Mouse (Mus musculus) heart, postnatal 25 days (tissue): ENCODE data around the gene Rnft2. TPM values are rescaled to one million over a fixed set of nuclear protein-coding genes. Genes with fewer than 3 reads are reported as not detected.

ENCODE experiments used
- DNase-seq: peaks from one replicate; pipeline ENCODE4 v3.0.0; 2022; ENCODE audit warnings: low spot score
- intact Hi-C: fragments of 180-260 bp; cut with DNase I; formaldehyde crosslinking; loops from one replicate; pipeline ENCODE4 v1.15.1; 2025
- total RNA-seq, 2 experiments: library from RNA; stranded (reverse); gene quantifications; 2 replicates each; pipeline ENCODE4 v1.2.3; 2021

Rnft2 gene
- total RNA-seq, 2 experiments from 2014 or later, result 1.8 TPM

DNA sequence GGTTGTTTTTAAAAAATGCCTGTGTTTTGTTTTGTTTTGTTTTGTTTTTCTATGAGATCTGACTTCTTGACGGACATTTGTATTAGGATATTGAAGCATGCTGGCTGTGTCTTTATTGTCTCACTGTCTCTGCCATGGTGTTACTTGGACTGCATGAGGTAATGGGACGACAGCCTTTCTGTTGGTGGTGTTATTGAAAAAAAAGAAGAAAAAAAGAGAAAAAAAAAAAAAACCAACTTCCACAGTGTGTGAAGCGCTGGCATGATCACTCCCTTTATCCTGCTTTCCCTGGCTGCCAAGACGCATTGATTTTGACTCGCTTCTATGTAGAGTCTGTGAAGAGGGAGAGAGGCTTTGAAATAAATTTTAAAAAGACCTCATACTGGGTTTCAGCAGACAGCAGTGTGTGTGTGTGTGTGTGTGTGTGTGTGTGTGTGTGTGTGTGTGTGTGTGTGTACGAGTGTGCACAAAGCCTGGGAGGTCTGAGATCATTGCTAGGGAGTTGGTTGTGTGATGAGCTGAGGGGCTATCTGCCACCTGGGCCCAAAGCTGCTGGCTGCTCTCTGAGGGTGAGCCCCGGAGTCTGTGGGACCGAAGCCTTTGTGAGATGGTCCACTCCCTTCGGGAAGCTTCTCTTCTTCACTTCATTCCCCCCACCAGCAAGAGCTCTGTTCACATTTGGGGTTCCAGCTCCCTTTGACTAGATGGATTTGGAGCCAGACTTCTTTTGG lies 57.8 kb downstream of the Rnft2 start:
- intact Hi-C loops, result no loop called here
- DNase-seq, result no peak

DNA sequence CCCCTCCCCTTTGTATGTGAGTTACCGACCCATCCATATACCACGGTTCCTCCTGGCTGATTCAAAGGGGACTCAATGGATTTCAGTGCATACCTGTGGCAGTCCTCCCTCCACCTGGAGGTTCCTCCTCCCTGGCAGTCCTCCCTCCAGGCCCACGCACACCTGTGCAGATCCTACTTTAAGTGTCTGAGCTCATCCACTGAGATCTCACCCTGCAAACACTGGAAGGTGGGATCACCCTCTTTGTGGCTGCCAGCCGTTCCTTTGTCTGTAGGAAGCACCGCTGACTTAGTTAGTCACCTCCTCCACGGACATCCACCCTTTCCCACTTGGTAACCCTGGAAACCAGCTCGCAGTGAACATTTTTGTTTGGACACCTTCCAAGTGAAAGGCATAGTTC lies 67.3 kb downstream of the Rnft2 start:
- DNase-seq, result no peak
- intact Hi-C loops, result no loop called here

DNA sequence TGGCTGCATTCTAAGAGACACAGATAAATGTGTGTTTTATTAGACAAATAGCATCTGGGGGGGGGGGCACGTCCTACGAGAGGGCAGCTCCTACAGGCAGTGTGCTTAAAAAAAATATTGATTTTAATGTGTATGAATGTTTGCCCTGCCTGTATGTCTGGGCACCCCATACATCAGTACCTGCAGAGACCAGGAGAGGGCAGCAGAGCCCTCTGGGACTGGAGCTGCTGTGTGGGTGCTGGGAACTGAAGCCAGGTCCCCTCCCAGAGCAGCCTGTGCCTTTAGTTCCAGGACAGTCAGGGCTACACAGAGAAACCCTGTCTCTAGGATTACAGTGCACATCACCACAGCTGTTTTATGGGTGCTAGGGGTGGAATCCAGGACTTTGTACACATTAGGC lies 69.8 kb downstream of the Rnft2 start:
- DNase-seq, result no peak
- intact Hi-C loops, result no loop called here

DNA sequence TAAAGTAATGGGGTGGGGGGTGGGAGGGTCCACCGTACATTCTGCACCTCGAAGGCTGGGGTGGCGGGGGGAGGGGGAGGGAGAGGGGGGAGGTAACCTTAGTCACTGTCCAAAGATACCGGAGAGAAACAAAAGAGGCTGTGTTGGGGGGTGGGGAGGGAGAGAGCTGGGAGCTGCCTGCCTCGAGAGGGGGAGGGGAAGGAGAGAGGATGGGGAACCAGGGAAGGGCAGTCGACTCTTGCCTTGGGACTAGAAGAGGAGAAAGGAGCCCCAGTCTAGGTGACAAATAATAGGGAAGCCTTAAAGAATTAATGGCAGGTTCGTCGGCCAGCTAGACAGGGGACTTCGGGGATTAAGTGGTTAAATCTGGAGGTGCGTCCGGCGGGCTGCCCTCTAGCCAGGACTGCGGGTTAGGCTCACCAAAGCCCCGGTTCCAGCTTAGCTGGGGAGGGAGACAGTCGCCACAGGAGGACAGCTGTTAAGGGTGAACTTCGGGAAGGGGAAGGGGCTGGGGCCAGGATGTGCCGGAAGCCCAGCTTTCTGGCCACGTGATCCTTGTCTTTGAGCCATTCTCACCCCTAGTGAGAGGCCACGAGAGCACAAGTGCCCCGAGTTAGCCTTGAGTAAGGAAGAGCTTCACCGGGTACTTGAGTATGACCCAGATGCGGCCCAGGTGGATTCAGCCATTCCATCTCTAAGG lies 70.5 kb downstream of the Rnft2 start:
- intact Hi-C loops, result loop anchor here (5.0 kb wide), 1 partner anchor 68 kb away; no protein-coding TSS in a partner anchor
- DNase-seq, result no peak

DNA sequence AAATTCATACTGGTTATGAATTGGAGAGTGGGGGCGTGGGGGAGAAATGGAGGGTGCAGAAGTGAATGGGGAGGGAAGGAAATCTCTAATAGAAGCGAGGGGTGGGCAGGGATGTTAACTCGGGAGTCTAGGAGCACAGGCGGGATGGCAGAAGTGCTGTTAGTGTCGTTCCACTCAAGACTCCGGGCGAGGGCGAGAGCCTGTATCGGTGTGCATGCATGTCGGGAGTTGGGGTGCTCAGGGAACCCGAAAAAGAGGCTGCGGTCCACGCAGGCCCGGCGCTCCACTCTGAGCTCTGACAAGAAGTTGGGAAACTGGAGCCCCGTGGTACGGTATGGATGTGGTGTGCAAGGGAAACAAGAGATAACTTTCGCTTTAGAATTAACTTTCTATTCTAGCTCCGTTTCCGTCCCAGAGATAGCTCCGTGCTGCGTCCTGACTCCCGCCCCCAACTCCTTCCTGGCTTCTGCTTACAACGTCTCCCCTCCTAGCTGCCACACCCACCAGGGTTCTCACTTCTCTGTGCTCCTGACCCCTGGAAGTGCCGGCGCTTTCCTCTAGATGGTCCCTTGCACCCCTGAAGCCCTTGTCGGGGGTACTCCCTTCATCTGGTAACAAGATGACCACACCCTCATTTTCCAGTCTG lies 72.7 kb downstream of the Rnft2 start:
- no peak for DNase-seq
- intact Hi-C loops, result loop anchor here (5.0 kb wide), 1 partner anchor 70 kb away; no protein-coding TSS in a partner anchor

DNA sequence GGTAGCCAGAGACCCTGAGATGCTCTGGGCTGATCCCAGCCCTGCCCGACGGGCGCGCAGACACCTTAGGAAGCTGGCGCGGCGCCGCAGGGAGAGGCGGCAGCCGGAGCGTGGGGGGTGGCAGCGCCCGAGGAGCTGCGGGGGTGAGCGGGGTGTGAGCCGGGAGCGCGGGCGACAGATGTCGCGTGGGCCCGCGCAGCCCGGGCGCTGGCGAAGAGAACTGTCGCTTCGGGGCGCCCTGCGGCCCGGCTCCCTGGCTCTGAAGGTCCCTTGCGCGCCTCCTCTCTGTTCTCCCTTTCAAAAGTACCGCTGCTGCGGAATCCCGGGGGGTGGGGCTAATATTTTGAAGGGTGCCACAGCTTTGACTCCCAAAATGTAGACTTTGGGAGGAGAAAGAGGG lies 73.3 kb downstream of the Rnft2 start:
- intact Hi-C loops, result loop anchor here (5.0 kb wide), 1 partner anchor 71 kb away; no protein-coding TSS in a partner anchor
- DNase-seq, result no peak

DNA sequence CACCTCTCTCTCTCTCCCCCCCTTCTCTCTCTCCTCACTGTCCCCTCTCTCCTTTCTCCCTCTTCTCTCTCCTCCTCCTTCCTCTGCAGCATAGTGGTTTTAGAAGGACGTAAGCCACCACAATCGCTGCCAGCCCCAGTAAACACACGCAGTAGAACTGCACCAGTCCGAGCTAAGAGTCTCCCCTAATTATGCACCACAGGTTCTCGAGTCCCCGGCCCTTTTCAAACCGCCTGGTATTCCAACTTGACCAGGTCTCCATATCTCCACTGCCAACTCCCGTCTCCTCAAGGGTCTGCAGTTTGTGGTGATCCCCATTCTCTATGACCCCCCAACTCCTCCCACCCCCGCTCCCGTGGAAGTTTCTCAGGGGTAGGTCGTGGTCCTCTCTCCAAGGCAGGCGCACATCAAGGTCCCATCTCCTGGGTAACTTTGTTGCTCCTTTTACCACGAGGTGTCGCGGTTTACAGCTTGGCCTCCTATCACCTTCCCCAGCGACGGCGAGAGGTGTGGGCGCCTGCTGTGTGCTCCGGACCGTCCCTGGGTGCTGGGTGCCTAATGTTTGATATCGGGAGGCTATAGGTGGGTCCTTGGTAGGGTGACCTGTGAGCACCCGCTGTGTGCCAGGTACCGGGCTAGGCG lies 73.9 kb downstream of the Rnft2 start:
- intact Hi-C loops, result loop anchor here (5.0 kb wide), 1 partner anchor 71 kb away; no protein-coding TSS in a partner anchor
- DNase-seq, result no peak

DNA sequence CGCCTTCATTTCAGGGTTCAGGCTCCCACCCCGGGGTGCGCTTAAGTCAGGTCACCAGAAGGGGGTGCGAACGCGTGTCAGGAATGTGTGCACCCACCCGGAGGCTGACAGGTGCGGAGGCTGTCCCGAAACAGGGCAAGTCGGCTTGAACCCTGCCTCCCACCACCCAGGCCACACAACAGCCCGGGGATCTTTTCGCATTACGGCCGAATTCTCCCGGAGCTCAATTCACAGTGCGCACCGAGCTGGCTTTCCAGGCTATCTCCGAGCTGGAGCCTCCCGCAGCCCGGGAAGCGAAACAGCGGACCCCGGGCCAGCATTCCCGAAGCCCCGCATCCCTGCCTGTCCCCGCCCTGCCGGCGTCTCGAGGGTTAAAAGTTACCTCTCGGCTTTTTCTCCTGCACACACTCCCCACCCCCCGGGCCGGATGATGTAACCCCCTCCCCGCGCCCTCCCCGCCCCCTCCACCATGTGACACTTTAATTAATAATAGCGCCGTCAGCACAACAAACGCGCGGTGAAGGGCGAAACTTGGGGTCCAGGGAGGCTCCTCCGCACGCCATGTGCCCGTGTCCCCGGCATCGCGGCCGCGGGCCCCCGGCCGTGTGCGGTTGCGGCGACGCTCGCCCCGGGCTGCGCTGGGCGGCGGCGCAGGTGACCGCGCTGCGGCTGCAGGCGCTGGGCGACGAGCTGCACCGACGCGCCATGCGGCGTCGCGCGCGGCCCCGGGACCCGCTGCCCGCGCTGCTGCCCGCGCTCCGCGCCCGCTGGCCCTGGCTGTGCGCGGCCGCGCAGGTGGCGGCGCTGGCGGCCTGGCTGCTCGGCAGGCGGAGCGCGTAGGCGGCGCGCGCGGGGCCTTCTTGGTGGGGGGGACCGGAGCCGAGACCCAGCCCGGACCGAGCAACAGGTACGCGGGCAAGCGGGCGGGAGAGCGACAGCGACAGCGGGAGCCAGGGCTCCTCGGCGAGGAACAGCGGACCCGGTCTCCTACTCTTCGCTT lies 75.4 kb downstream of the Rnft2 start:
- intact Hi-C loops, result loop anchor here (5.0 to 10.0 kb wide), 2 partner anchors 73 to 165 kb away; no protein-coding TSS in a partner anchor

DNA sequence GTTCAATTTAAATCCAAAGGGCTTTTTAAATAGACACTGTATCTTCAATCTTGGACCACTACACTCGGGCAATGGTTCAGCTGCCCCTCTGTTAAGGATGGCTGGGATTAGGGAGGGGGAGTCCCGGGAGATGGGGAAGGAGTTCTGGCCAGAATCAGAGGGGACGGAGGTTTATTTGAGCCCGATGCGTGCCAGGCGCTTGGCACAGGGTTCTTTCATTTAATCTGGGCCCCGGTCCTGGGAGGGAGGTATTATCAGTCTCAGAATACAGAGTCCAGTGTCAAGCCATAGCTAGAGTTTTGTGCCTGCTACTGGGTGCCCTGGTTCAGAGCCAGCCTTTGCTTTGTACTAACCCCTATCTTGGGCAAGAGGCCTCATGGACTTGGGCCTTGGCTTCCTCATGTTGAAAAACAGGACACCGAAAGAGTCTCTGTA lies 77.3 kb downstream of the Rnft2 start:
- DNase-seq, result no peak
- intact Hi-C loops, result loop anchor here (10.0 kb wide), 1 partner anchor 163 kb away; no protein-coding TSS in a partner anchor

More for the DNA sequence above, 75.4 kb downstream of the Rnft2 start:
- no peak for DNase-seq

DNA sequence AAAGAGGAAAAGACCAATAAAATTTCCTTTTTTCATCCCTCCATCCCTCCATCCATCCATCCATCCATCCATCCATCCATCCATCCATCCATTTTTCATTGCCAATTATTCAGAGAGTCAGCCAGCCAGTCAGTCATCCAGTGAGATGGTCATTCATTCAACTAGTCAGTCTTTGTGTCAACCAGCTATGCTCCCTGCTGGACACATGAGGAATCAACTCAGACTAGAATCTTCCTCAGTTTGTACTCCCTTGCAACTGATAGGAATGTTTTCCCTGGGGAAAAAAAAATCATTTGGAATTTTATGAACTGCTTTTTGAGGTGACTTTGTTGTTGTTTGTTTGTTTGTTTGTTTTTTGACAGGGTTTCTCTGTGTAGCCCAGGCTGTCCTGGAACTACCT lies 79.5 kb downstream of the Rnft2 start:
- intact Hi-C loops, result loop anchor here (10.0 kb wide), 1 partner anchor 161 kb away; no protein-coding TSS in a partner anchor

DNA sequence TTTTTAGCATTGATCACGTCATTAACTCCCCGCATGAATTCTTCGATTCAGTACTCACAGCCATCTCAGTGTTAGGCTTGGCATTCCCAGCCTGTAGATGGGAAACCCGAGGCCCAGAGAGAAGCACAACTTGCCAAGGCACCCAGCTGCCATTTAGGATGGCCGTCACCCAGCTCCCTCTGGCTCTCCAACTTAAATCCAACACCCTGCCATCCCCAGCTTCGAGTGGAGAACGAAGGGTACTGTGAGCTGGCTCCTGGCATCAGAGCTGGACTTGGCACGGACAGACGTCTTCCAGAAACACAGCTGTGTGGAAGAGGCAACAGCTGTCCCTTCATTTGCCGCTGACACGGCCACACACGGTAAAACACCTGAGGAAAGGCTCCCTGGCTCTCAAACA lies 80.3 kb downstream of the Rnft2 start, which contains the start of gene Hrk:
Gene Hrk, plus strand, starts transcription at position 68 of the 400 bp plus-strand sequence.
- intact Hi-C loops, result loop anchor here (10.0 kb wide), 1 partner anchor 160 kb away; no protein-coding TSS in a partner anchor

More for the DNA sequence above, 79.5 kb downstream of the Rnft2 start:
- DNase-seq, result no peak

DNA sequence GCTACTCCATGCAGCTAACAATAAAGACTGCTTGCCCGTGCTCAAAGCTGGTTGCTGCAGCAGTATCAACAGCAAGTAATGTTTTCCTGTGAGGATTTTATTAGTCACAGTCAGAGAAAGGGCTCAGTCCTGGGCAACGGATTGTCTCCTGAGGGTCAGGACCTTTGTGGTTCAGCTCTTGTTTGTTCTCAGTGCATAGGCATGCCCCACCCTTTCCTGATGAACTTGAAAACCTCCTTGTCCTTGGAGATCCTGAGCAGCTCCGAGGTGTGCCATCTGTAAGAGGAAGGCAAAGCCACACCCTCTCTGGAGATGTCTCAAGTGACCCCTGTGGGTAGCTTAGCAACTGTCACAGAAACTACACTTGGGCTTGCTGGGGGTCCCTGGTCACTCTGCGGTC lies 84.2 kb downstream of the Rnft2 start:
- intact Hi-C loops, result loop anchor here (10.0 kb wide), 1 partner anchor 156 kb away; no protein-coding TSS in a partner anchor
- no peak for DNase-seq

More for the DNA sequence above, 80.3 kb downstream of the Rnft2 start, which contains the start of gene Hrk:
- no peak for DNase-seq

DNA sequence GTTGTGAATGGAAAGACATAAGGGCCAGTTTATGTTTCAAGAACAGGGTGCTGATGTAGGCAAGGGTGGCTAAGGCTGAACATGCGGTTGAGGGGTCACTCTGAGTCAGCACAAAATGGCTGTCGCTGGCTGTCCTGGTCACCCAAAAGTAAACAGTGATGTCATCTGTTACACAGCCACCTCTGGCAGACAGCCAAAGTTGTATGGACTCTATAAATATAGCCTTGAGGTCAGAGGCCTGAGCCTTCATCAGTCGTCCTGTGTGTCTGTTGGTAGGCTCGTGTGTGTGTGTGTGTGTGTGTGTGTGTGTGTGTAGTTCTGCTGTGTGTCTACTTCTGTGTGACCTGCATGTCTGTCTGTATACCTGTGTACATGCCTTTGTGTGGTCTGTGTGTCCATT lies 87.9 kb downstream of the Rnft2 start:
- DNase-seq, result no peak
- intact Hi-C loops, result no loop called here

DNA sequence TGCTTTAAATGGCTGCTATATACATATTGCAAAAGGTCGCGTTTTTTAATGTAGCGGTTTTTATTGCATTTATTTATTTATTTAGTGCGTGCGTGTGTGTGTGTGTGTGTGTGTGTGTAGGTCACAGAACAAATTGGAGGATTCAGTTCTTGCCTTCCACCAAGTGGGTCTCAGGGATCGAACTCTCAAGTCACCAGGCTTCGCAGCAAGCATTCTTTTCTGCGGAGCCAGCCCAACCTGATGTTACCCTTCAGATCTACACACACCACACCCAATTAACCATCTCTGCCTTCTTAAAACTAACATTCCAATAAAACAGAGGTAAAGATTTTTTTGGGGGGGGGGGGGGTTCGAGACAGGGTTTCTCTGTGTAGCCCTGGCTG lies 89.4 kb downstream of the Rnft2 start:
- no peak for DNase-seq
- intact Hi-C loops, result no loop called here

DNA sequence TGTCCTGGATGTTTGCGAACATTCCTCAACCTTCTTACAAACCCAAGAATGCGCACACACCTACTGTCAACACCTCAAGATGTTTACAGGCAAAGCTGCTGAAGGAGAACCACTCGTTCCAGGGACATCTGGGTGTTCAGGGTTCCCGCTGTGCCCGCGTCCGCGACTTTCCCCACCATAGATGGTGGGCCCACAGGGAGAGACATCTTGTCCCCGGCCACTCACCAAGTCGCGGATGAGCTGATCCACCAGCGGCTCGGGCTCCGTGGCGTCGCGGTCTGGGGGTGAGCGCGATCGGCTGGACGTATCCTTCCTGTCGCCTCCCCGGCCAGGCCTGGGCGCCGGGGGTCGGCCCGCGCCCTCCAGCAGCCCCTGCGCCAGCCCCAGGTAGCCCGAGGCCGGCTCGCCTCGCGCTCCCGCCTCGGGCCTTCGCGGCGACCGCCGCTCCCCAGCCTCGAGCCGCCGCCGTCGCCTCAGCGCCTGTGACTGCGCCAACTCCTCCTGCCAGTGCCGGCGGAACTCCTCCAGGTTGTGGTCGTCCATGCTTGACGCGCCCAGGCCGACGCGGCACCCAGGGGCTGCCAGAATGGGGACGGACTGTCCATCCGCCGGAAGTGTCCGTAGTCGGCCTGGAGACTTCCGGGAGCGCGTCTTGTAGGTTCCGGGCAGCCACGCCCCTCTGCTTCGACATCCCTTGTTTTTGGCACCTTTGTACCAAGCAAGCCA lies 89.9 kb downstream of the Rnft2 start, which contains the start of gene Fbxw8:
Gene Fbxw8, minus strand, starts transcription at position 626 of the 726 bp plus-strand sequence.
- intact Hi-C loops, result loop anchor here (5.0 kb wide), 1 partner anchor 63 kb away; no protein-coding TSS in a partner anchor
- peak; percentile 76 for DNase-seq

DNA sequence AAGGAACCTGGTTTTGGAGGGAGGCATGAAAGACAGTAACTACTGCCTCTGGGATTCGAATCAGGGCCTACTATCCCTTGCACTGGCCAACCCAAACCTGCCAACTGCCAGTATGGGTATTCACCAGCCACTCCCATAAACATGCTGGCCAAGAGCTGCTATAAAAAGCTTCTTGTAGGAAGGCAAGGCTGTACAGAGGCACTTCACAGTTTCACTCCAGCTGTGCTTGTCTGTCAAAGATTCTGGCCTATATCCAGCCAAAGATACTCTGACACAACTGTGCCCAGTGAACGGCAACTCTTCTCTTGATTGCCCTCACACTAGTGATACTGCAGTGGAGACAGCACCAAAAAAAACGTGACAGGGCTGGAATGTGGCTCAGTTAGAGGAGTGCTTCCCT lies 95.2 kb downstream of the Rnft2 start:
- no peak for DNase-seq
- intact Hi-C loops, result loop anchor here (5.0 kb wide), 1 partner anchor 57 kb away; no protein-coding TSS in a partner anchor

DNA sequence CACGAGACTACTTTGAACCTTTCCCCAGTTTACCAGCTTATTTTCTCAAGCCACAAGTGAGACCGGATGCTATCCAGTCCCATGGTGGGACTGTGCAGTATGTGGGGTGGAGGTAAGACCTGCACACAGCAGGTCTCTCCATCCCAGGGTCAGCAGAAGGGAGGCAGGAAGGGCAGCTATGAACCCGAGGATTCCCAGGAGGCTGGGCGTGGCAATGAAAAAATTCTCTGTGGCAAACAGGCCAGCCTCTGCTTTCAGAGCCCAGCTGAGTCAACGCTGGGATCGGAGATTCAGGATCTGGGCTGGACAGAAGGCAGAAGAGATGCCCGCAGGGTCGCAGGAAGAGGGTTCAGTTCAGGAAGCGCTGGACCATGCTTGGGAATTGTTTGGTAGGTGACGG lies 97.7 kb downstream of the Rnft2 start:
- no peak for DNase-seq
- intact Hi-C loops, result no loop called here
